Mouse (Mus musculus): ENCODE results near the gene Gipr.

DNA sequence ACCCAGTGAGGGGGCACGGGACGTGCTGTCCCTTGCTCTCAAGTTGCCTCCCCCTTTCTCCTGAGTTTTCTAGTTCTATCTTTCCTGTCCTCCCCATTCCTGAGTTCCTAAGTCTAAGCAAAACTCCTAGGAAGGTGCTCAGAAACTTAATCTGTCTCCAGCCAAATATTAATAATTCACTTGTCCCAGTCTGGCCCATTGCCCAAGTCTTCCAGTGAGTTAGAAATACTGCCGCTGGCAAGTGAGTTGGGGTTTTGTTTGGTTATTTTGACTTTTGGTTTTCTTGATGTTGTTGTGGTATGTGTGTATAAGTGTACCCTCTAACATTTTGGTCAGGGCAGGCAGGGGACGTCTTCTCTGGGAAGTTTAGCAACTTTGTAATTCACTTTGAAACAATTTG is 44.2 kb downstream of the Gipr start:
- TF ChIP-seq EP300 (IDR thresholded peaks at IDR 0.05; ENCODE audit: low read depth) (no peak), CTCF (IDR thresholded peaks at IDR 0.05; ENCODE audit: low read depth) (no peak)
